Mouse (Mus musculus) heart, embryonic 12.5 days (tissue): ENCODE measurements around the gene Sox12. TPM values are rescaled to one million over a fixed set of nuclear protein-coding genes. Genes with fewer than 3 reads are reported as not detected.

ENCODE experiments used
- polyA plus RNA-seq: library from polyadenylated mRNA; unstranded; fragments of >200 nt; fragmentation: Nextera tagmentation; extraction: Ambion mirVana; gene quantifications from 2 replicates; pipeline ENCODE4 v1.2.1, GENCODE M21; 2016

Sox12 gene
- polyA plus RNA-seq, 1 experiment from 2014 or later: 11.5 TPM

Other genes starting within 250 kb of the Sox12 start
- gene Csnk2a1, start 171.2 kb downstream of the Sox12 start, polyA plus RNA-seq: 63.2 and 69.2 TPM in 2 replicates
- 33.6 and 37.5 TPM in 2 replicates for gene Tbc1d20, start 104.2 kb downstream of the Sox12 start, polyA plus RNA-seq
- gene Rbck1, start 65.4 kb downstream of the Sox12 start, polyA plus RNA-seq: 65.3 and 68.9 TPM in 2 replicates
- 8.5 and 10.1 TPM in 2 replicates for gene Trib3, start 54.0 kb downstream of the Sox12 start, polyA plus RNA-seq
- gene Nrsn2, start 21.4 kb downstream of the Sox12 start, polyA plus RNA-seq: 3.4 and 3.8 TPM in 2 replicates
- 61.4 and 64.9 TPM in 2 replicates for gene Zcchc3, start 17.0 kb upstream of the Sox12 start, polyA plus RNA-seq
- 1.7 and 2.1 TPM in 2 replicates for gene 6820408C15Rik, start 17.5 kb upstream of the Sox12 start, polyA plus RNA-seq
- gene Defb23, start 66.6 kb upstream of the Sox12 start, polyA plus RNA-seq: not detected in 2 replicates
- gene Defb20, start 79.0 kb upstream of the Sox12 start, polyA plus RNA-seq: not detected in 2 replicates
- gene Defb22, start 92.1 kb upstream of the Sox12 start, polyA plus RNA-seq: not detected in 2 replicates
- gene Defb26, start 113.6 kb upstream of the Sox12 start, polyA plus RNA-seq: not detected in 2 replicates
- not detected in 2 replicates for gene Defb28, start 120.2 kb upstream of the Sox12 start, polyA plus RNA-seq
- not detected in 2 replicates for gene Defb29, start 142.0 kb upstream of the Sox12 start, polyA plus RNA-seq
- gene Gm17416, start 171.3 kb upstream of the Sox12 start, polyA plus RNA-seq: not detected in 2 replicates
- gene Defb21, start 174.7 kb upstream of the Sox12 start, polyA plus RNA-seq: not detected in 2 replicates
- 0.88 and 0.98 TPM in 2 replicates for gene Defb19, start 182.2 kb upstream of the Sox12 start, polyA plus RNA-seq
- not detected in 2 replicates for gene Defb45, start 201.3 kb upstream of the Sox12 start, polyA plus RNA-seq
- gene Defb36, start 206.3 kb upstream of the Sox12 start, polyA plus RNA-seq: not detected in 2 replicates
- not detected in 2 replicates for gene Defb25, start 225.0 kb upstream of the Sox12 start, polyA plus RNA-seq
- 9.5 and 10.1 TPM in 2 replicates for gene Rem1, start 228.9 kb upstream of the Sox12 start, polyA plus RNA-seq